Mouse (Mus musculus): ENCODE measurements around the gene Hacl1. TPM values are rescaled to one million over a fixed set of nuclear protein-coding genes. Genes with fewer than 3 reads are reported as not detected.

The Hacl1 gene
- total RNA-seq (2014; rRNA removed) (569 and 647 TPM in 2 replicates), polyA plus RNA-seq (2012; rRNA removed) (592 and 631 TPM in 2 replicates)

- Histone ChIP-seq H3K27ac (replicated peaks; ENCODE audit: insufficient read depth, low read depth, low read length) (peak within 1 kb of the TSS; percentile 92), H3K36me3 (ENCODE audit: control insufficient read depth, insufficient read depth, low read length) (peaks cover 12% of the 10 kb centered on the region), H3K9ac (ENCODE audit: low read depth, low read length) (peak within 1 kb of the TSS; percentile 89), H3K27me3 (ENCODE audit: control insufficient read depth, insufficient read depth, low read length) (no peaks in the 10 kb centered on the region), H3K4me1 (ENCODE audit: control insufficient read depth, insufficient read depth, low read length) (peaks cover 27% of the 10 kb centered on the region), H3K79me2 (ENCODE audit: control insufficient read depth, insufficient read depth, low read length) (peaks cover 7% of the 10 kb centered on the region; the same call in 1 of the 2 replicates), H3K4me3 (ENCODE audit: insufficient read depth, low read depth, low read length) (peak within 1 kb of the TSS; percentile 85)
- TF ChIP-seq CTCF (IDR thresholded peaks at IDR 0.05; ENCODE audit: low read depth, low read length) (no peak), POLR2A (IDR thresholded peaks at IDR 0.05; ENCODE audit: extremely low read depth, insufficient read depth, low read length) (peak; percentile 87; the same call in 1 of the 2 replicates)
- WGBS = under 1% methylated on average over 30 of the region's 30 CpGs
- peak; percentile 96 for DNase-seq (ENCODE audit: extremely low read depth, low read depth, low spot score)
These were observed at the start of gene Hacl1, which contains the start of gene Btd for GRCm38 (mm10) chr14:31640890-31641505. Hacl1 (minus strand) TSS chr14:31641286. Btd (plus strand) TSS chr14:31641028.

GRCm38 (mm10) chr14:31686231-31686630, 45.1 kb upstream of the Hacl1 start:
- Histone ChIP-seq H3K36me3 (ENCODE audit: control insufficient read depth, insufficient read depth, low read length) (no peaks in the 10 kb centered on the region), H3K27me3 (ENCODE audit: control insufficient read depth, insufficient read depth, low read length) (no peaks in the 10 kb centered on the region), H3K27ac (replicated peaks; ENCODE audit: insufficient read depth, low read depth, low read length) (no peak overlapping the region), H3K9ac (ENCODE audit: low read depth, low read length) (no peak overlapping the region), H3K79me2 (ENCODE audit: control insufficient read depth, insufficient read depth, low read length) (no peaks in the 10 kb centered on the region), H3K4me1 (ENCODE audit: control insufficient read depth, insufficient read depth, low read length) (peaks cover 2% of the 10 kb centered on the region; the same call in 1 of the 2 replicates), H3K4me3 (ENCODE audit: insufficient read depth, low read depth, low read length) (no peak overlapping the region)
- TF ChIP-seq POLR2A (IDR thresholded peaks at IDR 0.05; ENCODE audit: extremely low read depth, insufficient read depth, low read length) (no peak), CTCF (IDR thresholded peaks at IDR 0.05; ENCODE audit: low read depth, low read length) (no peak)
- DNase-seq (ENCODE audit: extremely low read depth, low read depth, low spot score) = no peak
- 100% methylated on average over 1 of the region's 1 CpGs for WGBS

GRCm38 (mm10) chr14:31685680-31686079, 44.6 kb upstream of the Hacl1 start:
- Histone ChIP-seq H3K4me3 (ENCODE audit: insufficient read depth, low read depth, low read length) (no peak overlapping the region), H3K27me3 (ENCODE audit: control insufficient read depth, insufficient read depth, low read length) (no peaks in the 10 kb centered on the region), H3K9ac (ENCODE audit: low read depth, low read length) (no peak overlapping the region), H3K79me2 (ENCODE audit: control insufficient read depth, insufficient read depth, low read length) (no peaks in the 10 kb centered on the region), H3K36me3 (ENCODE audit: control insufficient read depth, insufficient read depth, low read length) (no peaks in the 10 kb centered on the region), H3K4me1 (ENCODE audit: control insufficient read depth, insufficient read depth, low read length) (peaks cover 2% of the 10 kb centered on the region; the same call in 1 of the 2 replicates), H3K27ac (replicated peaks; ENCODE audit: insufficient read depth, low read depth, low read length) (no peak overlapping the region)
- 85% methylated on average over 10 of the region's 10 CpGs for WGBS
- TF ChIP-seq POLR2A (IDR thresholded peaks at IDR 0.05; ENCODE audit: extremely low read depth, insufficient read depth, low read length) (no peak), CTCF (IDR thresholded peaks at IDR 0.05; ENCODE audit: low read depth, low read length) (no peak)
- DNase-seq (ENCODE audit: extremely low read depth, low read depth, low spot score) = no peak

- Histone ChIP-seq H3K79me2 (ENCODE audit: control insufficient read depth, insufficient read depth, low read length) (no peaks in the 10 kb centered on the region), H3K27me3 (ENCODE audit: control insufficient read depth, insufficient read depth, low read length) (no peaks in the 10 kb centered on the region), H3K36me3 (ENCODE audit: control insufficient read depth, insufficient read depth, low read length) (no peaks in the 10 kb centered on the region), H3K27ac (replicated peaks; ENCODE audit: insufficient read depth, low read depth, low read length) (no peak overlapping the region), H3K4me1 (ENCODE audit: control insufficient read depth, insufficient read depth, low read length) (peaks cover 2% of the 10 kb centered on the region; the same call in 1 of the 2 replicates), H3K9ac (ENCODE audit: low read depth, low read length) (no peak overlapping the region), H3K4me3 (ENCODE audit: insufficient read depth, low read depth, low read length) (no peak overlapping the region)
- no peak for TF ChIP-seq POLR2A (IDR thresholded peaks at IDR 0.05; ENCODE audit: extremely low read depth, insufficient read depth, low read length)
- no peak for TF ChIP-seq CTCF (IDR thresholded peaks at IDR 0.05; ENCODE audit: low read depth, low read length)
- WGBS = 70% methylated on average over 7 of the region's 7 CpGs
- DNase-seq (ENCODE audit: extremely low read depth, low read depth, low spot score) = no peak
These were observed 43.4 kb upstream of the Hacl1 start for GRCm38 (mm10) chr14:31684343-31685040.

GRCm38 (mm10) chr14:31683610-31684009, 42.5 kb upstream of the Hacl1 start:
- Histone ChIP-seq H3K4me1 (ENCODE audit: control insufficient read depth, insufficient read depth, low read length) (peaks cover 2% of the 10 kb centered on the region; the same call in 1 of the 2 replicates), H3K27me3 (ENCODE audit: control insufficient read depth, insufficient read depth, low read length) (no peaks in the 10 kb centered on the region), H3K36me3 (ENCODE audit: control insufficient read depth, insufficient read depth, low read length) (no peaks in the 10 kb centered on the region), H3K27ac (replicated peaks; ENCODE audit: insufficient read depth, low read depth, low read length) (no peak overlapping the region), H3K4me3 (ENCODE audit: insufficient read depth, low read depth, low read length) (no peak overlapping the region), H3K9ac (ENCODE audit: low read depth, low read length) (no peak overlapping the region), H3K79me2 (ENCODE audit: control insufficient read depth, insufficient read depth, low read length) (no peaks in the 10 kb centered on the region)
- 87% methylated on average over 2 of the region's 2 CpGs for WGBS
- DNase-seq (ENCODE audit: extremely low read depth, low read depth, low spot score) = no peak
- TF ChIP-seq CTCF (IDR thresholded peaks at IDR 0.05; ENCODE audit: low read depth, low read length) (no peak), POLR2A (IDR thresholded peaks at IDR 0.05; ENCODE audit: extremely low read depth, insufficient read depth, low read length) (no peak)

Measured in liver, adult 2 months (tissue).